Mouse (Mus musculus) brain, embryonic 14.5 days (tissue): ENCODE measurements around the gene Foxf1. TPM values are rescaled to one million over a fixed set of nuclear protein-coding genes. Genes with fewer than 3 reads are reported as not detected.

ENCODE experiments used
- DNase-seq: peaks from one replicate; pipeline ENCODE4 v3.0.0-alpha.2; 2011; ENCODE audit warnings: low read depth
- CTCF ChIP-seq: fragments of 200-500 bp; IDR thresholded peaks from 2 replicates; pipeline ENCODE4 v1.5.1; 2012; ENCODE audit warnings: inconsistent platforms, mild to moderate bottlenecking, moderate library complexity, borderline replicate concordance; ENCODE audit not compliant: insufficient read depth, insufficient read length; ENCODE audit errors: extremely low read depth
- POLR2A ChIP-seq: fragments of 200-500 bp; IDR thresholded peaks from 2 replicates; pipeline ENCODE4 v1.6.1; 2012; ENCODE audit warnings: mild to moderate bottlenecking, inconsistent platforms, borderline replicate concordance; ENCODE audit not compliant: poor library complexity, insufficient read depth, insufficient read length, severe bottlenecking; ENCODE audit errors: extremely low read depth
- polyA plus RNA-seq: library from polyadenylated mRNA; depleted of rRNA; stranded (reverse); fragments of >200 nt; gene quantifications from 2 replicates; pipeline ENCODE4 v1.2.3, GENCODE M21; 2012

Gene Foxf1
- polyA plus RNA-seq, 1 experiment: 1.3 TPM

GRCm38 (mm10) chr8:121085011-121085410 lies 825 bp downstream of the Foxf1 start:
- no peak for DNase-seq

GRCm38 (mm10) chr8:121085561-121085960 lies 1.4 kb downstream of the Foxf1 start:
- DNase-seq: no peak
- no peak for TF ChIP-seq CTCF
- no peak for TF ChIP-seq POLR2A

More at GRCm38 (mm10) chr8:121085011-121085410, 825 bp downstream of the Foxf1 start:
- no peak for TF ChIP-seq CTCF
- TF ChIP-seq POLR2A: no peak

- no peak for DNase-seq
- TF ChIP-seq POLR2A: no peak
- TF ChIP-seq CTCF: no peak
Measured at GRCm38 (mm10) chr8:121086004-121086900, 2.1 kb downstream of the Foxf1 start.

- no peak for DNase-seq
- no peak for TF ChIP-seq POLR2A
Measured at GRCm38 (mm10) chr8:121088281-121088680, 4.1 kb downstream of the Foxf1 start.

GRCm38 (mm10) chr8:121088871-121089630 lies 4.9 kb downstream of the Foxf1 start:
- TF ChIP-seq CTCF (no peak), POLR2A (no peak)
- no peak for DNase-seq

GRCm38 (mm10) chr8:121089631-121090380 lies 5.6 kb downstream of the Foxf1 start:
- TF ChIP-seq CTCF (no peak), POLR2A (no peak)
- no peak for DNase-seq

GRCm38 (mm10) chr8:121090716-121091115 lies 6.5 kb downstream of the Foxf1 start:
- TF ChIP-seq POLR2A (no peak), CTCF (peak; percentile 45; the same call in 1 of the 2 replicates)
- no peak for DNase-seq

GRCm38 (mm10) chr8:121092141-121092540 lies 8.0 kb downstream of the Foxf1 start:
- TF ChIP-seq POLR2A (no peak), CTCF (no peak)
- no peak for DNase-seq

- DNase-seq: peak; percentile 87
- TF ChIP-seq POLR2A (no peak), CTCF (peak; percentile 95)
Measured at GRCm38 (mm10) chr8:121092627-121093026, 8.4 kb downstream of the Foxf1 start.

- TF ChIP-seq CTCF: no peak
- no peak for TF ChIP-seq POLR2A
- no peak for DNase-seq
Measured at GRCm38 (mm10) chr8:121093496-121093895, 9.3 kb downstream of the Foxf1 start.
